Mouse (Mus musculus): Measurements from ENCODE around the gene Gm13287. TPM values are rescaled to one million over a fixed set of nuclear protein-coding genes. Genes with fewer than 3 reads are reported as not detected.
A peak's percentile ranks its signal among the peaks of the same experiment; 100 is the strongest.
"Not testable (repeated sequence)": the region's sequence is repeated elsewhere in the genome, so short reads cannot be mapped to it uniquely, and the experiment has no call there.

Gene Gm13287
- not detected for polyA plus RNA-seq (2017; shearing (Covaris generic))

DNA sequence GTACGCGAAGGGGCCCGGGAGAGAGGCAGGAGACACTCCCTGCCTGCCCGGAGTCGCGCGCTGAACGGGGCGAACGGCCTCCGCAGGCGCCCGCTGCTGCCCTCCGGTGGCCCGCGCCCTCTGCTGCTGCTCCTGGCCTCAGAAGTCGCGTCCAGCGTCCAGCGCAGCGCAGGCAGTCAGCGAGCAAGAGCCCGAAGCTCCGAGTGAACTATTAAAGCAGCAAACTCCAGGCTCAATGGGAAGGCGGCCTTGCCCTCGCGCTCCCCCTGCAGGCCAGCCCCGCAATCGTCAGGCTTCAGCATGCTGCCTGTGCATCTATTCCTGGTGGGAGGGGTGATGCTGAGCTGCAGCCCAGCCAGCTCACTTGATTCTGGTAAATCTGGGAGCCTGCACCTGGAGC, at the start of gene Gm13287:
TSS of gene Gm13287 (plus strand) at position 301 of the 400 bp plus-strand sequence.
- not testable (repeated sequence) for ATAC-seq

DNA sequence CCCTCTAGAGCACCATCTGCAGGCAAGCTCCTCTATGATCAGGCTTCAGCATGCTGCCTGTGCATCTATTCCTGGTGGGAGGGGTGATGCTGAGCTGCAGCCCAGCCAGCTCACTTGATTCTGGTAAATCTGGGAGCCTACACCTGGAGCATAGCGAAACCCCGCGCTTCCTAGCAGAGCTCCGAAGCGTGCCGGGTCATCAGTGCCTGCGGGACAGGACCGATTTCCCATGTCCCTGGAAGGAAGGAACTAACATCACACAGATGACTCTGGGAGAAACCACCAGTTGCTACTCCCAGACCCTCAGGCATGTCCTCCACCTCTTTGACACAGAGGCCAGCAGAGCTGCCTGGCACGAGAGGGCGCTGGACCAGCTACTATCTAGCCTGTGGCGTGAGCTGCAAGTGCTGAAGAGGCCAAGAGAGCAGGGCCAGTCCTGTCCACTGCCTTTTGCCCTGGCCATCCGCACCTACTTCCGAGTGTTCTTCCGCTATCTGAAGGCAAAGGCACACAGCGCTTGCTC, 48.2 kb upstream of the Gm13287 start, which contains the start of gene Gm13271:
TSS of gene Gm13271 (plus strand) at position 51 of the 523 bp plus-strand sequence.
- not testable (repeated sequence) for ATAC-seq

DNA sequence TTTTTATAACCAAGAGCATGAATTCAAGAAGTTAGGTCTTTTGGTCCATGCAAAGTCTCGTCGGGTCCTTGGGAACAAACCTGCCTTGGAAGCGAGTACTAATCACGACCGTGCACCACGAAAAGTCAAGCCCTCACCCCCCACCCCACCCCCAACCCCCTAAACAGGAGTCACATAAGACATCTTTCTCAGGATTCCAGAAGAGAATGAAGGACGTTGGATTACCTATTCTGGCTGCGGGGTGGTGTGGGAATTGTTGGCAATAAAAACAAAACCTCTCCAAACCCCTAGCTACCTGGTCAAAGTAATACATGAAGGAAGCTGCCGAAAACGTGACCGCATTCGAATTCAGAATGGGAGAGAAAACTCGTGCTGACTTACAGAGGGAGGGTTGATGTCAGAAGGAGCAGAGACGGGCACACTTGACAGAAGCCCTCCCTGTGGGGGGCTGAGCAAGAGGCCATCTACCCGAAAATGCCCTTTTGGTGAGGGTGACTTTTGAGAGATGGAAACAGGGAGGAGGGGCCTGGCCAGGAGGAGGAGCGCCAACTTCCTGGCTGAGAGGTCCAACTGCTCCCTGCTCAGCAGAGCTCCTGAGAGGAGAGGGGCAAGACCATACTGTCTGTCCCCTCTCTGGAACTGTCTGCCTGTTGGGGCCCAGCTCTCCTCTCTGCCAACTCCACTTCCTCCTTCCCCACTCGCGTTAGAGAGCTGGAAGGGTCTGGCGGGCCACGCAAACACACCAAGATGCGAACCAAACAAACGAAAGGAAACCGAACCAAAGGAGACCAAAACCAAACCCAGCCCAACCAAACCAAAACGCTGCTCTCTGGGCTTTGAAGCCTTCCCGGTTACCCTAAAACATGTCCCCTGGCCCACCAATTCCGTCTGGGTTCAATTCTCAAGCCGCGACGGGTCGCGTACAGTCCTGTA, 46.2 kb upstream of the Gm13287 start:
- not testable (repeated sequence) for ATAC-seq

DNA sequence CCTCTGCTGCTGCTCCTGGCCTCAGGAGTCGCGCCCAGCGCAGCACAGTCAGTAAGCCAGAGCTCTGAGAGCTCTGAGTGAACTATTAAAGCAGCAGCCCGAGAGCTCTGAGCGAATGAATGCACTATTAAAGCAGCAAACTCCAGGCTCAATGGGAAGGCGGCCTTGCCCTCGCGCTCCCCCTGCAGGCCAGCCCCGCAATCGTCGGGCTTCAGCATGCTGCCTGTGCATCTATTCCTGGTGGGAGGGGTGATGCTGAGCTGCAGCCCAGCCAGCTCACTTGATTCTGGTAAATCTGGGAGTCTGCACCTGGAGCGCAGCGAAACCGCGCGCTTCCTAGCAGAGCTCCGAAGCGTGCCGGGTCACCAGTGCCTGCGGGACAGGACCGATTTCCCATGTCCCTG, 45.4 kb upstream of the Gm13287 start:
- peak; percentile 100 for ATAC-seq

DNA sequence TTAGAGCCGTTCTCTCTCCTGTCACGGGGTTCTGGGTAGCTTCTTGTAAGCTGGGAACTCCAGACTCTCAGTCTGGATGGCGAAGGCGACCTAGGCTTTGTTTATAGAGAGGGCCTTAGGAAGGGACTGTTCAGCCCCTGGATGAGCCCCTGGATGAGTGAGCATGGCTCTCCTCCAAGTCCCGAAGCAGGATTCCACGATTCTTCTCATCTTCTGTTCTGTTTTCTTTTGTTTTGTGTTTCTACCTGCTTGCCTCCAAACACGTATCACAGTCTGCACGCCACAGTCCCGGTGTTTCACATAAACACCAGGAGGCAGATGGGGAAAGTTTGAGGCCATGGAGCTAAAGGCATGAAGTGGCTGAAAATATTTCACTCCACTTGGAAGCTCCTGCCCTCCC, 44.3 kb upstream of the Gm13287 start:
- ATAC-seq = not testable (repeated sequence)

DNA sequence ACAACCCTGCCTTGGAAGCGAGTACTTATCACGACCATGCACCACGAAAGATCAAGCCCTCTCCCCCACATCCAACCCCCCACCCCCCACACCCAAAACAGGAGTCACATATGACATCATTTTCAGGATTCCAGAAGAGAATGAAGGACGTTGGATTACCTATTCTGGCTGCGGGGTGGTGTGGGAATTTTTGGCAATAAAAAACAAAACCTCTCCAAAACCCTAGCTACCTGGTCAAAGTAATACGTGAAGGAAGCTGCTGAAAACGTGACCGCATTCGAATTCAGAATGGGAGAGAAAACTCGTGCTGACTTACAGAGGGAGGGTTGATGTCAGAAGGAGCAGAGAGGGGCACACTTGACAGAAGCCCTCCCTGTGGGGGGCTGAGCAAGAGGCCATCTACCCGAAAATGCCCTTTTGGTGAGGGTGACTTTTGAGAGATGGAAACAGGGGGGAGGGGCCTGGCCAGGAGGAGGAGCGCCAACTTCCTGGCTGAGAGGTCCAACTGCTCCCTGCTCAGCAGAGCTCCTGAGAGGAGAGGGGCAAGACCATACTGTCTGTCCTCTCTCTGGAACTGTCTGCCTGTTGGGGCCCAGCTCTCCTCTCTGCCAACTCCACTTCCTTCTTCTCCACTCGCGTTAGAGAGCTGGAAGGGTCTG, 43.3 kb upstream of the Gm13287 start, which contains the start of gene Gm13283:
TSS of gene Gm13283 (plus strand) at position 510 of the 659 bp plus-strand sequence.
- ATAC-seq = not testable (repeated sequence)

DNA sequence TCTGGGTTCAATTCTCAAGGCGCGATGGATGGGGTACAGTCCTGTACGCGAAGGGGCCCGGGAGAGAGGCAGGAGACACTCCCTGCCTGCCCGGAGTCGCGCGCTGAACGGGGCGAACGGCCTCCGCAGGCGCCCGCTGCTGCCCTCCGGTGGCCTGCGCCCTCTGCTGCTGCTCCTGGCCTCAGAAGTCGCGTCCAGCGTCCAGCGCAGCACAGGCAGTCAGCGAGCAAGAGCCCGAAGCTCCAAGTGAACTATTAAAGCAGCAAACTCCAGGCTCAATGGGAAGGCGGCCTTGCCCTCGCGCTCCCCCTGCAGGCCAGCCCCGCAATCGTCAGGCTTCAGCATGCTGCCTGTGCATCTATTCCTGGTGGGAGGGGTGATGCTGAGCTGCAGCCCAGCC, 42.6 kb upstream of the Gm13287 start:
- not testable (repeated sequence) for ATAC-seq

DNA sequence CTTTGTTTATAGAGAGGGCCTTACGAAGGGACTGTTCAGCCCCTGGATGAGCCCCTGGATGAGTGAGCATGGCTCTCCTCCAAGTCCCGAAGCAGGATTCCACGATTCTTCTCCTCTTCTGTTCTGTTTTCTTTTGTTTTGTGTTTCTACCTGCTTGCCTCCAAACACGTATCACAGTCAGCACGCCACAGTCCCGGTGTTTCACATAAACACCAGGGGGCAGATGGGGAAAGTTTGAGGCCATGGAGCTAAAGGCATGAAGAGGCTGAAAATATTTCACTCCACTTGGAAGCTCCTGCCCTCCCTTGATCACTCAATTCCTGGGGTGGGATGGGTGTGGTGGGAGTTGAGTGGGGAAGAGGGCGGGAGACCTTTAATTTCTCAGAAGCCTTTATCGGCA, 41.3 kb upstream of the Gm13287 start:
- not testable (repeated sequence) for ATAC-seq

DNA sequence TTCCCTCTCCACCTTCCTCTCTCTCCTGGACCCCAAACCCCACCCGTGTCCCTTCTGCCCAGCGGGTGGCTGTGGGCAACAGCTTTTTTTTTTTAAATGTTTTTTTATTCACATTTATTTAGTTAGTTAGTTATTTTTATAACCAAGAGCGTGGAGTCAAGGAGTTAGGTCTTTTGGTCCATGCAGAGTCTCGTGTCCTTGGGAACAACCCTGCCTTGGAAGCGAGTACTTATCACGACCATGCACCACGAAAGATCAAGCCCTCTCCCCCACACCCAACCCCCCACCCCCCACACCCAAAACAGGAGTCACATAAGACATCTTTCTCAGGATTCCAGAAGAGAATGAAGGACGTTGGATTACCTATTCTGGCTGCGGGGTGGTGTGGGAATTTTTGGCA, 40.7 kb upstream of the Gm13287 start:
- not testable (repeated sequence) for ATAC-seq

DNA sequence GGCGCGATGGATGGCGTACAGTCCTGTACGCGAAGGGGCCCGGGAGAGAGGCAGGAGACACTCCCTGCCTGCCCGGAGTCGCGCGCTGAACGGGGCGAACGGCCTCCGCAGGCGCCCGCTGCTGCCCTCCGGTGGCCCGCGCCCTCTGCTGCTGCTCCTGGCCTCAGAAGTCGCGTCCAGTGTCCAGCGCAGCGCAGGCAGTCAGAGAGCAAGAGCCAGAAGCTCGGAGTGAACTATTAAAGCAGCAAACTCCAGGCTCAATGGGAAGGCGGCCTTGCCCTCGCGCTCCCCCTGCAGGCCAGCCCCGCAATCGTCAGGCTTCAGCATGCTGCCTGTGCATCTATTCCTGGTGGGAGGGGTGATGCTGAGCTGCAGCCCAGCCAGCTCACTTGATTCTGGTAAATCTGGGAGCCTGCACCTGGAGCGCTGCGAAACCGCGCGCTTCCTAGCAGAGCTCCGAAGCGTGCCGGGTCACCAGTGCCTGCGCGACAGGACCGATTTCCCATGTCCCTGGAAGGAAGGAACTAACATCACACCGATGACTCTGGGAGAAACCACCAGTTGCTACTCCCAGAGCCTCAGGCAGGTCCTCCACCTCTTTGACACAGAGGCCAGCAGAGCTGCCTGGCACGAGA, 39.6 kb upstream of the Gm13287 start:
- ATAC-seq = not testable (repeated sequence)

DNA sequence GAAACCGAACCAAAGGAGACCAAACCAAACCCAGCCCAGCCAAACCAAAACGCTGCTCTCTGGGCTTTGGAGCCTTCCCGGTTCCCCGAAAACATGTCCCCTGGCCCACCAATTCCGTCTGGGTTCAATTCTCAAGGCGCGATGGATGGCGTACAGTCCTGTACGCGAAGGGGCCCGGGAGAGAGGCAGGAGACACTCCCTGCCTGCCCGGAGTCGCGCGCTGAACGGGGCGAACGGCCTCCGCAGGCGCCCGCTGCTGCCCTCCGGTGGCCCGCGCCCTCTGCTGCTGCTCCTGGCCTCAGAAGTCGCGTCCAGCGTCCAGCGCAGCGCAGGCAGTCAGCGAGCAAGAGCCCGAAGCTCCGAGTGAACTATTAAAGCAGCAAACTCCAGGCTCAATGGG, 29.5 kb upstream of the Gm13287 start, which contains the start of gene Gm13290:
TSS of gene Gm13290 (plus strand) at position 301 of the 400 bp plus-strand sequence.
- not testable (repeated sequence) for ATAC-seq

DNA sequence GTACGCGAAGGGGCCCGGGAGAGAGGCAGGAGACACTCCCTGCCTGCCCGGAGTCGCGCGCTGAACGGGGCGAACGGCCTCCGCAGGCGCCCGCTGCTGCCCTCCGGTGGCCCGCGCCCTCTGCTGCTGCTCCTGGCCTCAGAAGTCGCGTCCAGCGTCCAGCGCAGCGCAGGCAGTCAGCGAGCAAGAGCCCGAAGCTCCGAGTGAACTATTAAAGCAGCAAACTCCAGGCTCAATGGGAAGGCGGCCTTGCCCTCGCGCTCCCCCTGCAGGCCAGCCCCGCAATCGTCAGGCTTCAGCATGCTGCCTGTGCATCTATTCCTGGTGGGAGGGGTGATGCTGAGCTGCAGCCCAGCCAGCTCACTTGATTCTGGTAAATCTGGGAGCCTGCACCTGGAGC, 26.4 kb upstream of the Gm13287 start, which contains the start of gene Gm13289:
TSS of gene Gm13289 (plus strand) at position 301 of the 400 bp plus-strand sequence.
- ATAC-seq = not testable (repeated sequence)

DNA sequence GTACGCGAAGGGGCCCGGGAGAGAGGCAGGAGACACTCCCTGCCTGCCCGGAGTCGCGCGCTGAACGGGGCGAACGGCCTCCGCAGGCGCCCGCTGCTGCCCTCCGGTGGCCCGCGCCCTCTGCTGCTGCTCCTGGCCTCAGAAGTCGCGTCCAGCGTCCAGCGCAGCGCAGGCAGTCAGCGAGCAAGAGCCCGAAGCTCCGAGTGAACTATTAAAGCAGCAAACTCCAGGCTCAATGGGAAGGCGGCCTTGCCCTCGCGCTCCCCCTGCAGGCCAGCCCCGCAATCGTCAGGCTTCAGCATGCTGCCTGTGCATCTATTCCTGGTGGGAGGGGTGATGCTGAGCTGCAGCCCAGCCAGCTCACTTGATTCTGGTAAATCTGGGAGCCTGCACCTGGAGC, 23.5 kb upstream of the Gm13287 start, which contains the start of gene Gm13272:
TSS of gene Gm13272 (plus strand) at position 301 of the 400 bp plus-strand sequence.
- ATAC-seq = not testable (repeated sequence)

DNA sequence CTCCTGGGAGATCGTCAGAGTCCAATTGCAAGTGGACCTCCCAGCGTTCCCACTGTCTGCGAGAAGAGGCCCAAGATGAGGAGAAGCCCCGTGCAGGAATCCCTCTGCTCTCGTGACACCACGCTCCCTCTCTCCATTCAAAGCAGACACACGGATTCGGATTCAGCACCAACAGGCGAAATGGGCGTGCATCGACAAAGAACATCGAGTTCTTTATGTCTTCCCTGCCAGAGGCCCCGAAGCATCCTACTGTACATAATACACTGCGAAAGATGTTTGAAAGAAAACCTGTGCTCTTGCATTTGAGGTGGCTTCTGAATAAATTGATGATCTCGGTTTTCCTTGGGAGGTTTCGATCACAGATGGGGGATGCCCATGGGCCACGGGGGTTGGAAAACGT, 22.7 kb upstream of the Gm13287 start:
- ATAC-seq = not testable (repeated sequence)

DNA sequence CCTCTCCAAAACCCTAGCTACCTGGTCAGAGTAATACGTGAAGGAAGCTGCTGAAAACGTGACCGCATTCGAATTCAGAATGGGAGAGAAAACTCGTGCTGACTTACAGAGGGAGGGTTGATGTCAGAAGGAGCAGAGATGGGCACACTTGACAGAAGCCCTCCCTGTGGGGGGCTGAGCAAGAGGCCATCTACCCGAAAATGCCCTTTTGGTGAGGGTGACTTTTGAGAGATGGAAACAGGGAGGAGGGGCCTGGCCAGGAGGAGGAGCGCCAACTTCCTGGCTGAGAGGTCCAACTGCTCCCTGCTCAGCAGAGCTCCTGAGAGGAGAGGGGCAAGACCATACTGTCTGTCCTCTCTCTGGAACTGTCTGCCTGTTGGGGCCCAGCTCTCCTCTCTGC, 21.2 kb upstream of the Gm13287 start, which contains the start of gene Ifnz:
TSS of gene Ifnz (plus strand) at position 301 of the 400 bp plus-strand sequence.
- not testable (repeated sequence) for ATAC-seq

DNA sequence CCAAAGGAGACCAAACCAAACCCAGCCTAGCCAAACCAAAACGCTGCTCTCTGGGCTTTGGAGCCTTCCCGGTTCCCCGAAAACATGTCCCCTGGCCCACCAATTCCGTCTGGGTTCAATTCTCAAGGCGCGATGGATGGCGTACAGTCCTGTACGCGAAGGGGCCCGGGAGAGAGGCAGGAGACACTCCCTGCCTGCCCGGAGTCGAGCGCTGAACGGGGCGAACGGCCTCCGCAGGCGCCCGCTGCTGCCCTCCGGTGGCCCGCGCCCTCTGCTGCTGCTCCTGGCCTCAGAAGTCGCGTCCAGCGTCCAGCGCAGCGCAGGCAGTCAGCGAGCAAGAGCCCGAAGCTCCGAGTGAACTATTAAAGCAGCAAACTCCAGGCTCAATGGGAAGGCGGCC, 20.7 kb upstream of the Gm13287 start:
- ATAC-seq = not testable (repeated sequence)

DNA sequence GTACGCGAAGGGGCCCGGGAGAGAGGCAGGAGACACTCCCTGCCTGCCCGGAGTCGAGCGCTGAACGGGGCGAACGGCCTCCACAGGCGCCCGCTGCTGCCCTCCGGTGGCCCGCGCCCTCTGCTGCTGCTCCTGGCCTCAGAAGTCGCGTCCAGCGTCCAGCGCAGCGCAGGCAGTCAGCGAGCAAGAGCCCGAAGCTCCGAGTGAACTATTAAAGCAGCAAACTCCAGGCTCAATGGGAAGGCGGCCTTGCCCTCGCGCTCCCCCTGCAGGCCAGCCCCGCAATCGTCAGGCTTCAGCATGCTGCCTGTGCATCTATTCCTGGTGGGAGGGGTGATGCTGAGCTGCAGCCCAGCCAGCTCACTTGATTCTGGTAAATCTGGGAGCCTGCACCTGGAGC, 17.6 kb upstream of the Gm13287 start, which contains the start of gene Gm13276:
TSS of gene Gm13276 (plus strand) at position 301 of the 400 bp plus-strand sequence.
- not testable (repeated sequence) for ATAC-seq

DNA sequence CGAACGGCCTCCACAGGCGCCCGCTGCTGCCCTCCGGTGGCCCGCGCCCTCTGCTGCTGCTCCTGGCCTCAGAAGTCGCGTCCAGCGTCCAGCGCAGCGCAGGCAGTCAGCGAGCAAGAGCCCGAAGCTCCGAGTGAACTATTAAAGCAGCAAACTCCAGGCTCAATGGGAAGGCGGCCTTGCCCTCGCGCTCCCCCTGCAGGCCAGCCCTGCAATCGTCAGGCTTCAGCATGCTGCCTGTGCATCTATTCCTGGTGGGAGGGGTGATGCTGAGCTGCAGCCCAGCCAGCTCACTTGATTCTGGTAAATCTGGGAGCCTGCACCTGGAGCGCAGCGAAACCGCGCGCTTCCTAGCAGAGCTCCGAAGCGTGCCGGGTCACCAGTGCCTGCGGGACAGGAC, 14.7 kb upstream of the Gm13287 start, which contains the start of gene Gm13277:
TSS of gene Gm13277 (plus strand) at position 231 of the 400 bp plus-strand sequence.
- ATAC-seq = not testable (repeated sequence)

DNA sequence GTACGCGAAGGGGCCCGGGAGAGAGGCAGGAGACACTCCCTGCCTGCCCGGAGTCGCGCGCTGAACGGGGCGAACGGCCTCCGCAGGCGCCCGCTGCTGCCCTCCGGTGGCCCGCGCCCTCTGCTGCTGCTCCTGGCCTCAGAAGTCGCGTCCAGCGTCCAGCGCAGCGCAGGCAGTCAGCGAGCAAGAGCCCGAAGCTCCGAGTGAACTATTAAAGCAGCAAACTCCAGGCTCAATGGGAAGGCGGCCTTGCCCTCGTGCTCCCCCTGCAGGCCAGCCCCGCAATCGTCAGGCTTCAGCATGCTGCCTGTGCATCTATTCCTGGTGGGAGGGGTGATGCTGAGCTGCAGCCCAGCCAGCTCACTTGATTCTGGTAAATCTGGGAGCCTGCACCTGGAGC, 11.8 kb upstream of the Gm13287 start, which contains the start of gene Gm13278:
TSS of gene Gm13278 (plus strand) at position 301 of the 400 bp plus-strand sequence.
- ATAC-seq = not testable (repeated sequence)

DNA sequence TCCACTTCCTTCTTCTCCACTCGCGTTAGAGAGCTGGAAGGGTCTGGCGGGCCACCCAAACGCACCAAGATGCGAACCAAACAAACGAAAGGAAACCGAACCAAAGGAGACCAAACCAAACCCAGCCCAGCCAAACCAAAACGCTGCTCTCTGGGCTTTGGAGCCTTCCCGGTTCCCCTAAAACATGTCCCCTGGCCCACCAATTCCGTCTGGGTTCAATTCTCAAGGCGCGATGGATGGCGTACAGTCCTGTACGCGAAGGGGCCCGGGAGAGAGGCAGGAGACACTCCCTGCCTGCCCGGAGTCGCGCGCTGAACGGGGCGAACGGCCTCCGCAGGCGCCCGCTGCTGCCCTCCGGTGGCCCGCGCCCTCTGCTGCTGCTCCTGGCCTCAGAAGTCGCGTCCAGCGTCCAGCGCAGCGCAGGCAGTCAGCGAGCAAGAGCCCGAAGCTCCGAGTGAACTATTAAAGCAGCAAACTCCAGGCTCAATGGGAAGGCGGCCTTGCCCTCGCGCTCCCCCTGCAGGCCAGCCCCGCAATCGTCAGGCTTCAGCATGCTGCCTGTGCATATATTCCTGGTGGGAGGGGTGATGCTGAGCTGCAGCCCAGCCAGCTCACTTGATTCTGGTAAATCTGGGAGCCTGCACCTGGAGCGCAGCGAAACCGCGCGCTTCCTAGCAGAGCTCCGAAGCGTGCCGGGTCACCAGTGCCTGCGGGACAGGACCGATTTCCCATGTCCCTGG, 8.9 kb upstream of the Gm13287 start, which contains the start of gene Gm13275:
TSS of gene Gm13275 (plus strand) at position 552 of the 740 bp plus-strand sequence.
- not testable (repeated sequence) for ATAC-seq

DNA sequence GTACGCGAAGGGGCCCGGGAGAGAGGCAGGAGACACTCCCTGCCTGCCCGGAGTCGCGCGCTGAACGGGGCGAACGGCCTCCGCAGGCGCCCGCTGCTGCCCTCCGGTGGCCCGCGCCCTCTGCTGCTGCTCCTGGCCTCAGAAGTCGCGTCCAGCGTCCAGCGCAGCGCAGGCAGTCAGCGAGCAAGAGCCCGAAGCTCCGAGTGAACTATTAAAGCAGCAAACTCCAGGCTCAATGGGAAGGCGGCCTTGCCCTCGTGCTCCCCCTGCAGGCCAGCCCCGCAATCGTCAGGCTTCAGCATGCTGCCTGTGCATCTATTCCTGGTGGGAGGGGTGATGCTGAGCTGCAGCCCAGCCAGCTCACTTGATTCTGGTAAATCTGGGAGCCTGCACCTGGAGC, 6.0 kb upstream of the Gm13287 start, which contains the start of gene Gm13279:
TSS of gene Gm13279 (plus strand) at position 301 of the 400 bp plus-strand sequence.
- not testable (repeated sequence) for ATAC-seq
